Mouse (Mus musculus): ENCODE measurements around the gene Srrm2.
A peak's percentile ranks its signal among the peaks of the same experiment; 100 is the strongest.

Gene Srrm2

GRCm38 (mm10) chr17:23815641-23816040 lies 25.3 kb downstream of the Srrm2 start:
- no peak for DNase-seq

- DNase-seq, result no peak
These were observed 28.2 kb downstream of the Srrm2 start for GRCm38 (mm10) chr17:23818579-23818978.

- no peak for DNase-seq
These were observed 28.9 kb downstream of the Srrm2 start for GRCm38 (mm10) chr17:23819235-23819634.

GRCm38 (mm10) chr17:23820731-23821130 lies 30.4 kb downstream of the Srrm2 start:
- no peak for DNase-seq

- DNase-seq, result peak in 1 of 2 experiments; percentile 19
These were observed 31.8 kb downstream of the Srrm2 start for GRCm38 (mm10) chr17:23822094-23822493.

GRCm38 (mm10) chr17:23823018-23823417 lies 32.7 kb downstream of the Srrm2 start:
- no peak for DNase-seq

- no peak for DNase-seq
These were observed 33.3 kb downstream of the Srrm2 start for GRCm38 (mm10) chr17:23823614-23824013.

- no peak for DNase-seq
These were observed 35.3 kb downstream of the Srrm2 start for GRCm38 (mm10) chr17:23825591-23825990.

GRCm38 (mm10) chr17:23828271-23829001 lies 38.1 kb downstream of the Srrm2 start:
- DNase-seq, result peak; percentile 71 to 77

- peak; percentile 82 to 87 for DNase-seq
These were observed 38.8 kb downstream of the Srrm2 start, which contains the start of gene Elob for GRCm38 (mm10) chr17:23829064-23829619. Gene Elob, minus strand, starts transcription at chr17:23829136.

GRCm38 (mm10) chr17:23831201-23831600 lies 40.9 kb downstream of the Srrm2 start:
- DNase-seq, result no peak

GRCm38 (mm10) chr17:23836006-23836575 lies 45.8 kb downstream of the Srrm2 start, which contains the start of gene Prss33:
Gene Prss33, minus strand, starts transcription at chr17:23836056.
- no peak for DNase-seq

GRCm38 (mm10) chr17:23841145-23841544 lies 50.8 kb downstream of the Srrm2 start:
- DNase-seq, result peak; percentile 41 to 60

GRCm38 (mm10) chr17:23843141-23843811 lies 52.9 kb downstream of the Srrm2 start:
- DNase-seq, result no peak

GRCm38 (mm10) chr17:23843812-23844273 lies 53.5 kb downstream of the Srrm2 start, which contains the start of the genes Prss32 and Prss41:
Gene Prss32, plus strand, starts transcription at chr17:23843855.
Gene Prss41, minus strand, starts transcription at chr17:23844172.
- DNase-seq, result peak; percentile 61

GRCm38 (mm10) chr17:23850028-23850427 lies 59.7 kb downstream of the Srrm2 start:
- no peak for DNase-seq

- DNase-seq, result peak; percentile 44 to 61
These were observed 60.8 kb downstream of the Srrm2 start for GRCm38 (mm10) chr17:23850853-23851749.

- peak; percentile 60 to 65 for DNase-seq
These were observed 63.0 kb downstream of the Srrm2 start for GRCm38 (mm10) chr17:23853292-23853691.

- DNase-seq, result no peak
These were observed 64.0 kb downstream of the Srrm2 start for GRCm38 (mm10) chr17:23854229-23854765.

- no peak for DNase-seq
These were observed 66.9 kb downstream of the Srrm2 start for GRCm38 (mm10) chr17:23857193-23857592.

- DNase-seq, result no peak
These were observed 67.6 kb downstream of the Srrm2 start for GRCm38 (mm10) chr17:23857913-23858312.

- no peak for DNase-seq
These were observed 72.6 kb downstream of the Srrm2 start for GRCm38 (mm10) chr17:23862926-23863325.
